Mouse (Mus musculus) retina, embryonic 14.5 days (tissue): ENCODE measurements around the gene Vmn1r171.
"Not testable (repeated sequence)": the region's sequence is repeated elsewhere in the genome, so short reads cannot be mapped to it uniquely, and the experiment has no call there.

Experiments used
- DNase-seq: peaks from one replicate; pipeline ENCODE4 v3.0.0-alpha.2; 2015; ENCODE audit warnings: low spot score

The Vmn1r171 gene

GRCm38 (mm10) chr7:23630422-23630821 lies at the start of gene Vmn1r171:
Gene Vmn1r171, plus strand, starts transcription at chr7:23630722.
- no peak for DNase-seq

GRCm38 (mm10) chr7:23605875-23606274 lies 24.6 kb upstream of the Vmn1r171 start, which contains the start of gene Vmn1r170:
Gene Vmn1r170, plus strand, starts transcription at chr7:23606175.
- DNase-seq = not testable (repeated sequence)

DNA sequence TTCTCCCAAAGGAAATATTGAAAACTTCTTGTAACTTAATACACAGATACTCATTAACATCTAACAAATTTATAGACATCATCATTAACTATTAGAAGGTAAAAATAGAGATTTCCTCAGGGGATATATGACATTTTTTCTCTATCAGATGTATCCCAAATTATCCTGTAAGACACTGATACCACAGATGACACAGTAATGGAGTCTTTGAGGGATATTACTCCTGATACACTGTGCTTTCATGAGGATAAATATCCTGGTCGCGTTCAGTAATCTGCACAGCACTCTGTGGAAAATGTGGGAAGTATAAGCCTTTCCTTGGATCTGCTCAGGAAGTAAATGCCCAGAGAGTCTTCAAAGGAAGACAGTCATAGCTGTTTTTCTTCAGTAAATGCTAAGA lies 27.5 kb downstream of the Vmn1r171 start, which contains the start of gene Vmn1r172:
TSS of gene Vmn1r172 (plus strand) at position 301 of the 400 bp plus-strand sequence.
- no peak for DNase-seq
